Mouse (Mus musculus) CD8-positive naive resting alpha-beta T cell, adult 2 months (primary cell): ENCODE results near the gene Pdzrn3.

Source experiments
- DNase-seq, 2 experiments: peaks; one replicate each; pipeline ENCODE4 v3.0.0; 2022; ENCODE audit warnings: low read depth in 2 of 2, low spot score in 2 of 2

Pdzrn3 gene

DNA sequence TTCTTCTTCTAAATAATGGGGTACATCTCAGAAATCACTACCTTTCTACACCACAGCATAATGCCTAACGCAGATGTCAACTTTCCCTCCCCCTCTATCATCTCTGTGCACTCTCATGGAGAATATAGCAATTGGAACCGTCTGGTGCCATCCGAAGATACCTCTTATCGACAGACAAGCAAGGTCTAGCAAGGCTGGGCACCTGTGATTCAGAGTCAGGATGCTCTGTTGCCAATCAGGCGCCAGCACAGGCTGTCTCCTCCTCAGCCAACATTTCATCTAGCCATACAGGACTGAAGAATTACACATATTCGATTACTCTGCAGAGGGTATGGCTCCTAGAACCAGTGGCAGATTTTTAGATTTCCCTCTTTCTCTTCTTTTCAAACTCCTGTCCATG, 165.6 kb downstream of the Pdzrn3 start:
- no peak for DNase-seq

GRCm38 (mm10) chr6:101211361-101211841, 166.3 kb downstream of the Pdzrn3 start:
- no peak for DNase-seq

DNA sequence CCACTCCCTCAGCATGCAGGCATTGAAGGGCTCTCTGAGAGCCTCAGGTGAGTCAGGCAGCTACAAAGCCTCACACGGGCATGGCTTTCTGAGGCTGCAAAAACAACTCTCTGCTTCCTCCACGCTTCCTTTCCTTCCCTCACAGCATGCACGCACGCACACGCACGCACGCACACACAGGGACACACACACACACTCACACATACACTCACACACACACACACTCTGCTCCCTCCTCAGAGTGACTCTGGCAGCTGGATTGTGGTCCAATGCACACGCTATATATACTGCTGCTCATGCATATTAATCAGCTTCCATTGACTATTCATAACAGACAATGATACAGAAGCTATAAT, 178.8 kb downstream of the Pdzrn3 start:
- no peak for DNase-seq

DNA sequence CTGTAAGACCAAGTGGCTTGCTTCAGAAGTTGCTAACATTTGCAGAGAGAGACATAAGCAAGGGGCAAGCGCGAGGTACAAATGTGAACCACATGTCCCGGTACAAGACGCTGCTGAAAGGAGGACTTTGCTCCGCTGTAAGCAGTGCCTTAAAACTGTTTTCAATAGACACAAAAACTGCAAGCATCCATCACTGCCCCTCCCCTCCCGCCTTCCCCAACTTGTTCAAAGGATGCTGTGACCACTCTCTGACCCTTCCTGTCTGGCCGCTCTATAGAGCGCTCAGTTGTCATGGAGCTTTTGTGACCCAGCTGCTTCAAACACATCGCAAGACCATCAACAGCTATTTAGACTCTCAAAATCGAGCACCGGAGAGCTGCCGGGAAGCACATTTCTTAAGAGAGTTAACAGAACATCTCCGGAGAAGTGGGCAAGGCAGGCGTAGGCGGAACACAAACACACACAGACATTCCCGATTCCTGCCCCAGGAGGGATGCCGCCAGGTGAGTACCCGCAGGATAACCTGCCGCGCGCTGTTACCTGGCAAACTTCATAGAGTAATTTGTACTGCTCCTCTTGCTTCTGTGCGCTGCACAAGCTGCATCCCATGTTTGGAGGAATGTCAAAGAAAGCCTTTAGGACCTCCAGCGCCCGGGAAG, 179.3 kb downstream of the Pdzrn3 start:
- DNase-seq = no peak

- peak; percentile 32 to 47 for DNase-seq
These were observed 180.1 kb downstream of the Pdzrn3 start for GRCm38 (mm10) chr6:101197642-101198041.

GRCm38 (mm10) chr6:101195891-101196290, 181.8 kb downstream of the Pdzrn3 start:
- no peak for DNase-seq

- DNase-seq = no peak
These were observed 183.2 kb downstream of the Pdzrn3 start for GRCm38 (mm10) chr6:101194386-101194925.

- no peak for DNase-seq
These were observed 186.1 kb downstream of the Pdzrn3 start for GRCm38 (mm10) chr6:101191576-101191975.

DNA sequence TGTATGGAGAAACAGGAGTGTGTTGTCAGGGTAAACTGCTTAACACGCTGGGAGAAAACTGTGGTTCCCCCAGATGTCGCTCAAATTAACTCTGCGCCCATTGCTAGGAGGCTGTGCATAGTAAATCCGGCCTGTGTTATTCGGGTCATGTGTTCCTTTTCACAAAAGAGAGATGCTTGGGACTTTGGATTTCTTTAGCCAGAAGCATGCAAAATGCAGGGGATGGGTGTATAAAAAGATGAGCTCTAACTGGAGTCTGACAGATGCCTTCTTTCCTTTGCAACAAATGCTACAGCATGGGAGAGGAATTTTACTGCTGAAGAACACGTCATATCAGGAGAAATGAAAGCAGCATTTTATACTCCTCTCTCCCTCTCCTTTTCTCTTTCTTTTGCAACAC, 190.4 kb downstream of the Pdzrn3 start:
- DNase-seq = no peak

- no peak for DNase-seq
These were observed 190.8 kb downstream of the Pdzrn3 start for GRCm38 (mm10) chr6:101186887-101187286.

DNA sequence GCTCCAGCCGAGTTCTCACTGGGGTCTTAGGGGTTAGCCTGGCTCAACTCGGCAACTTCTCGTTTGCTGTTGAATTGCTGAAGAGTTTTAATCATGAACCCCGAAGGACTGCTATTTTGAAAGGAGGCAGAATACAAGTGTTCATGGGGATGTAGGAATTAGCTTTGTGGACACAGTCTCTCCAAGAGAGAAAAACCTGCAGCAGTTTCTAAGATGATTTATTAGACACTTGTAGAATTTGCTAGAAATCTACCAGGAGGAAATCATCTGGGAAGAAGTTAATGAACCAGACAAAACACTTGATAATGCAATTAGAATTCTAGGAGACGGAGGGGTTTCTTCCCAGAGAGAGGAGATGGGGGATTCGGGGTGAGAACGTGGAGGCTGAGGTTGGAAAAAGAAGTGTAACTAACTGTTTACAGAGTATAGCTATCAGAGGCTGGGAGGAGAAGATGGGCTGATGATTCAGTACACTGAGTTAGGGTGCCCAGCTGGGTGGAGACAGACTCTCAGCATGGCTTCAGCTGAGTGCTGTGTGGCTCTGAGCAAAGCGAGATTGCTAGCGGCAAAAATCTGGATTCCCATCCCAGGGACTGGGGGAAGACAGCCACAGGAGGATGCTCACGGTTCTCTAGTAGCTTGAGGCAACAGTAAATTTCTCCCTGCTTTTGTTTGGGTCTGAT, 193.5 kb downstream of the Pdzrn3 start:
- DNase-seq = no peak

DNA sequence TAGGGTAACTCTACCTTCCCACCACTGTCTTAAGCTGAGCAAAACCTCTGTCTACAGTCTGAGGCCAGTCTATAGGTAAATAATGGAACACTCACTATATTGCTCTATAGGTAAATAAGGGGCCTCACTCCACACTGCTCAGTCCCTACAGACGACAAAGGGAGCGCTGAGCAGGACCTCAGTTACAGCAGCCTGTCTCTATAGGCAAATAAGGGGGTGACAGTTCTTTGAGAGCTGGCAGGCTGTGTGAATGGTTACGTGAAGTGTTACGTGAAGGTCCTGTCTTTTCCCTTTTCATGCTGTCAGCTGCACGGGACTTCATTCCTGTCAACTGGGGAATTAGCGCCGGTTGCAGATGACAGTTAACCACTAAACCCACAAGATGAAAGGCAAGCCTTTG, 207.0 kb downstream of the Pdzrn3 start:
- no peak for DNase-seq

GRCm38 (mm10) chr6:101153511-101153921, 224.2 kb downstream of the Pdzrn3 start:
- no peak for DNase-seq

DNA sequence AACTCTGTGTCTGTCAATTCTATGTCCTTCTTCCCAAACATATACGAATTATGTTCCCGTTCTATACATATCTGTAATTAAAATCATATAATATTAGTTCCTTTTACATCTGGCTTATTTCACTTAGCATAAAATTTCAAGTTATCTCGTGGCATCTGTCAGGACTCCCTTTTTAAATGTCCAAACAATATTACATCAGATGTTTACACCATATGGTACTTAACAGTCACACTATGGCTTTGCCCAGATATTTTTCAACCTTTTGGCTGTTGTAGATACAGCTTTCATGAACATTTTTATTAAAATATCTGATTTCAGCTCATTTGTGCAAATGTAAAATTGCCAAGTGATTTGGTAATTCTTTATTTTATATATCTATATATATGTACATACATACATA, 242.3 kb downstream of the Pdzrn3 start:
- no peak for DNase-seq

DNA sequence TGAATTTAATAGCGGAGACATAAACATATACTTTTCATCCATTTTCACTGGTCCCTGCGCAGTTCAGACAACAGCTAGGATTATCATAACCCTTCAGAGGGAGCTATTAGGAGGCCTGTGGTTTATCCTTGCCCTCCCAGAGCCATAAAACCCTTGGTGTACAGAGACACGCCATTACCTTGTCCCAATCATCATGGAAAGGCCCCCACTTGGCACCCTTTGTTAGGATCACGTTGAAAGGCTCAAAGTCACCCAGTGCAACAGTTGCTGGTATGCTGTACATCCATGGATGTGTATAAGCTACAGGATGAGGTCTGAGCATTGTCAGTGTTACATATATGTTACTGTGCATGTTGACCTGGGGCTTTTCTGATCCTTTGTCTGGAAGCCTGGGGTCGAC, 252.3 kb downstream of the Pdzrn3 start:
- DNase-seq = no peak

DNA sequence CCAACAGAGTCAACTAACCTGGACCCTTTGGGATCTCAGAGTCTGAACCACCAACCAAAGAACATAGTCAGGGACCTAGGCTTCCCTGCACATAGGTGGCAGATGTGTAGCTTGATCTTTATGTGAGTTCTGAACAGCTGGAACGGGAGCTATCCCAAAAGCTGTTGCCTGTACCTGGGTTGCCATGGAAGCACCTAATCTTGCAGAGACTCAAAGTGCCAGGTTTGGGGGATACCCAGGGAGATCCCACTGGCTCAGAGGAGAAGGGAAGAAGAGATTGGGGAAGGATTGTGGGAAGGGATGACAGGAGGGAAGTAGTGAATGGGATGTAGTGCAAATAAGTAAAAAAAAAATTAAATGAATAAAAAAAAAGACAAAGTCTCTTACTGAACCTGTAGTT, 268.7 kb downstream of the Pdzrn3 start:
- DNase-seq = no peak

DNA sequence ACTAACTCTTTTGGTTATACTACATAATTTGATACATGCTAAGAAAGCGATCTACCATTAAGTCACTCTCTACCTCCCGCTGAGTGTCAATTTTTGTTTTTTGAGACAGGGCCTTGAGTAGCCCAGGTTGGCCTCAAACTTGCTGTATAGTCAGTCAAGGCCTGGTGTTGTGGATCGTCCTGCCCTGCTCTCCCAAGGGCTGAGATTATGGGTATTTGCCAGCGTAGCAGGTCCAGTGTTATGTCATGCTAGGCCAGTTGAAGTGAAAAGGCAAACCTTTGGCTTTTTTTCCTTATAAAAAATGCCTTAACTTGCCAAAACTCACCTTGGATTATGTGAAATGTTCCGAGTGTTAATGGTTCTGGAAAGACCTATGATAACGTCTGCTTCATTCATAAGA, 274.2 kb downstream of the Pdzrn3 start:
- DNase-seq = no peak

- DNase-seq = no peak
These were observed 275.7 kb downstream of the Pdzrn3 start for GRCm38 (mm10) chr6:101101709-101102654.
